In genomic region chr8:116952428-116952827, GRCm38 (mm10) we compare ENCODE assay signal across 19 mouse cellular contexts. TPM values are rescaled to one million over a fixed set of nuclear protein-coding genes. Genes with fewer than 3 reads are reported as not detected.
DNase-seq lines count a peak whose midpoint lies in the region; ATAC-seq and TF ChIP-seq lines count a peak whose summit lies in the region.
"Had no signal": no experiment of that assay in that cellular context is flagged by ENCODE, and none has a peak within 500 bp of the region (broad histone marks: within the 10 kb centered on the region; RNA-seq: fewer than 3 reads in every experiment).

No protein-coding gene starts in this region.

- no peak for TF ChIP-seq EP300 in stomach, postnatal 0 days (optimal IDR thresholded peaks at IDR 0.05)

- no peak for TF ChIP-seq CTCF in stomach, postnatal 0 days (IDR thresholded peaks at IDR 0.05; ENCODE audit: low read depth)

- ATAC-seq in CD4-positive, CD25-positive, alpha-beta regulatory T cell, adult 4 months, result peak; percentile 97
- peak; percentile 96 for ATAC-seq in activated CD4-positive, CD25-positive, alpha-beta regulatory T cell, adult 4 months
- no peak for ATAC-seq in stomach, postnatal 0 days (ENCODE audit: low FRiP score, low TSS enrichment)
- ATAC-seq: forebrain, postnatal 0 days; intestine, embryonic 15.5 days had no signal

- peaks cover 10% of the 10 kb centered on the region for H3K36me3 ChIP-seq in stomach, postnatal 0 days (ENCODE audit: control insufficient read depth, insufficient read depth, low read length)

- H3K4me1 ChIP-seq in stomach, postnatal 0 days (replicated peaks; ENCODE audit: control insufficient read depth, insufficient read depth), result no peaks in the 10 kb centered on the region

- 0 out of 2 replicates have a peak overlapping the region, but pooled peaks have one; percentile 8 for H3K27ac ChIP-seq in stomach, postnatal 0 days (replicated peaks)
- H3K27ac ChIP-seq: embryonic facial prominence, embryonic 13.5 days; intestine, embryonic 15.5 days; kidney, embryonic 15.5 days had no signal

- WGBS in stomach, postnatal 0 days, result 75% methylated on average over 8 of the region's 8 CpGs

- no peaks in the 10 kb centered on the region for H3K9me3 ChIP-seq in stomach, postnatal 0 days (ENCODE audit: control insufficient read depth, low read length)
- H3K9me3 ChIP-seq: embryonic facial prominence, embryonic 13.5 days; intestine, embryonic 15.5 days; kidney, embryonic 15.5 days had no signal

- no peaks in the 10 kb centered on the region for H3K27me3 ChIP-seq in stomach, postnatal 0 days (ENCODE audit: control insufficient read depth, insufficient read depth, low read length)
- H3K27me3 ChIP-seq: CH12.LX; embryonic facial prominence, embryonic 13.5 days; intestine, embryonic 15.5 days; kidney, embryonic 15.5 days had no signal

- H3K9ac ChIP-seq in stomach, postnatal 0 days (ENCODE audit: low read length), result no peak overlapping the region
- H3K9ac ChIP-seq: embryonic facial prominence, embryonic 13.5 days; forebrain, postnatal 0 days; intestine, embryonic 15.5 days; kidney, embryonic 15.5 days had no signal

- no peak for DNase-seq in stomach, postnatal 0 days (ENCODE audit: low spot score)
- DNase-seq in thymus, postnatal 36 days, result peak; percentile 71 to 83
- no peak for DNase-seq in adrenal gland, postnatal 36 days
- DNase-seq in layer of hippocampus, postnatal 10 days (ENCODE audit: low spot score in 2 of 2), result no peak
- DNase-seq in adrenal gland, postnatal 4 days (ENCODE audit: low spot score in 2 of 2), result no peak
- DNase-seq: cerebellum, postnatal 10 days; forebrain, postnatal 0 days; kidney, postnatal 4 days; layer of hippocampus, adult 9-11 months; lung, adult 2 months; midbrain, embryonic 14.5 days; right cerebral cortex, postnatal 14 days had no signal

- H3K4me3 ChIP-seq in stomach, postnatal 0 days (ENCODE audit: low read depth, low read length), result no peak overlapping the region
- H3K4me3 ChIP-seq: embryonic facial prominence, embryonic 13.5 days; intestine, embryonic 15.5 days; kidney, embryonic 15.5 days had no signal

- H3K4me2 ChIP-seq in stomach, postnatal 0 days (replicated peaks; ENCODE audit: low read depth), result no peak overlapping the region
- H3K4me2 ChIP-seq: embryonic facial prominence, embryonic 13.5 days; intestine, embryonic 15.5 days; kidney, embryonic 15.5 days; liver, embryonic 11.5 days had no signal

RNA-seq across cellular contexts. Expression of gene Atmin, which starts 9.2 kb away (rescaled TPM):
- polyA plus RNA-seq in CD4-positive, CD25-positive, alpha-beta regulatory T cell, adult 4 months (2017; shearing (Covaris generic)), result 1 to 10 TPM; 6.4 TPM
- 1 to 10 TPM; 7.0 to 9.0 TPM for polyA plus RNA-seq in activated CD4-positive, CD25-positive, alpha-beta regulatory T cell, adult 4 months (2017; shearing (Covaris generic))
- polyA plus RNA-seq in stomach, postnatal 0 days (2015; fragmentation: Nextera tagmentation; extraction: Ambion mirVana), result 6.1 and 6.2 TPM in 2 replicates
- 10 to 100 TPM; 23.1 to 24.4 TPM for total RNA-seq in adrenal gland, postnatal 36 days (2021)
- total RNA-seq in layer of hippocampus, postnatal 10 days (2021), result 10 to 100 TPM; 31.3 to 32.6 TPM
- total RNA-seq in adrenal gland, postnatal 4 days (2021), result 10 to 100 TPM; 20.9 to 23.2 TPM

RNA-seq across cellular contexts. Expression of gene 1700030J22Rik, which starts 26.3 kb away (rescaled TPM):
- polyA plus RNA-seq in CD4-positive, CD25-positive, alpha-beta regulatory T cell, adult 4 months (2017; shearing (Covaris generic)), result not detected
- polyA plus RNA-seq in activated CD4-positive, CD25-positive, alpha-beta regulatory T cell, adult 4 months (2017; shearing (Covaris generic)), result not detected
- polyA plus RNA-seq in stomach, postnatal 0 days (2015; fragmentation: Nextera tagmentation; extraction: Ambion mirVana), result 0.45 and 0.56 TPM in 2 replicates
- total RNA-seq in adrenal gland, postnatal 36 days (2021), result 1 to 10 TPM; 1.2 to 2.7 TPM
- 10 to 100 TPM; 10.2 TPM for total RNA-seq in layer of hippocampus, postnatal 10 days (2021)
- 1 to 10 TPM in 1 of 2 experiments, under 1 TPM in 1; 0.96 to 1.5 TPM for total RNA-seq in adrenal gland, postnatal 4 days (2021)

RNA-seq across cellular contexts. Expression of gene Cenpn, which starts 30.9 kb away (rescaled TPM):
- polyA plus RNA-seq in CD4-positive, CD25-positive, alpha-beta regulatory T cell, adult 4 months (2017; shearing (Covaris generic)), result 1 to 10 TPM; 2.9 to 8.8 TPM
- 1 to 10 TPM; 7.4 to 8.5 TPM for polyA plus RNA-seq in activated CD4-positive, CD25-positive, alpha-beta regulatory T cell, adult 4 months (2017; shearing (Covaris generic))
- polyA plus RNA-seq in stomach, postnatal 0 days (2015; fragmentation: Nextera tagmentation; extraction: Ambion mirVana), result 7.2 and 8.3 TPM in 2 replicates
- total RNA-seq in adrenal gland, postnatal 36 days (2021), result 1 to 10 TPM; 6.1 TPM
- 1 to 10 TPM; 2.3 to 2.6 TPM for total RNA-seq in layer of hippocampus, postnatal 10 days (2021)
- 10 to 100 TPM; 16.8 to 18.7 TPM for total RNA-seq in adrenal gland, postnatal 4 days (2021)

RNA-seq across cellular contexts. Expression of gene Cmc2, which starts 31.2 kb away (rescaled TPM):
- polyA plus RNA-seq in CD4-positive, CD25-positive, alpha-beta regulatory T cell, adult 4 months (2017; shearing (Covaris generic)), result 10 to 100 TPM; 36.3 to 38.5 TPM
- polyA plus RNA-seq in activated CD4-positive, CD25-positive, alpha-beta regulatory T cell, adult 4 months (2017; shearing (Covaris generic)), result 10 to 100 TPM; 34.8 to 43.4 TPM
- polyA plus RNA-seq in stomach, postnatal 0 days (2015; fragmentation: Nextera tagmentation; extraction: Ambion mirVana), result 43.2 and 47.7 TPM in 2 replicates
- 10 to 100 TPM; 54.0 to 60.9 TPM for total RNA-seq in adrenal gland, postnatal 36 days (2021)
- total RNA-seq in layer of hippocampus, postnatal 10 days (2021), result 10 to 100 TPM; 11.8 to 12.5 TPM
- total RNA-seq in adrenal gland, postnatal 4 days (2021), result 10 to 100 TPM; 32.8 to 33.6 TPM

RNA-seq across cellular contexts. Expression of gene Gcsh, which starts 40.9 kb away (rescaled TPM):
- 10 to 100 TPM; 23.1 to 28.6 TPM for polyA plus RNA-seq in CD4-positive, CD25-positive, alpha-beta regulatory T cell, adult 4 months (2017; shearing (Covaris generic))
- polyA plus RNA-seq in activated CD4-positive, CD25-positive, alpha-beta regulatory T cell, adult 4 months (2017; shearing (Covaris generic)), result 10 to 100 TPM; 30.8 to 37.3 TPM
- 87.5 and 89.3 TPM in 2 replicates for polyA plus RNA-seq in stomach, postnatal 0 days (2015; fragmentation: Nextera tagmentation; extraction: Ambion mirVana)
- 100 to 1,000 TPM; 125 to 176 TPM for total RNA-seq in adrenal gland, postnatal 36 days (2021)
- total RNA-seq in layer of hippocampus, postnatal 10 days (2021), result 10 to 100 TPM; 55.4 to 56.1 TPM
- total RNA-seq in adrenal gland, postnatal 4 days (2021), result 10 to 100 TPM; 93.6 to 96.6 TPM

Comparison
In these comparisons a context has a peak if more than half of its experiments do, and no peak if none do; other contexts are left out.
1. DNase-seq: peak in thymus, postnatal 36 days (2 of 2); none in stomach, postnatal 0 days (single experiment), adrenal gland, postnatal 36 days (0 of 2), layer of hippocampus, postnatal 10 days (0 of 2) and adrenal gland, postnatal 4 days (0 of 2).